Mouse (Mus musculus) stomach, embryonic 16.5 days (tissue): ENCODE data around the gene Dpm3. TPM values are rescaled to one million over a fixed set of nuclear protein-coding genes. Genes with fewer than 3 reads are reported as not detected.

Experiments
- ATAC-seq: fragments of 200-750 bp; cut with Nextera tagmentation; 2 replicates; pipeline ENCODE4 v1.8.0; 2017; ENCODE audit warnings: moderate number of reproducible peaks, moderate TSS enrichment; ENCODE audit not compliant: insufficient read depth, low FRiP score
- H3K27ac ChIP-seq: fragments of 300-500 bp; sonication (generic); 2 replicates; pipeline ENCODE4 v1.5.1; 2014; ENCODE audit warnings: low read length
- H3K27me3 ChIP-seq: fragments of 300-500 bp; sonication (generic); 2 replicates; pipeline ENCODE4 v1.6.1; 2014; ENCODE audit warnings: low read length, control low read depth, mixed read lengths; ENCODE audit not compliant: control insufficient read depth, insufficient read depth
- H3K36me3 ChIP-seq: fragments of 300-500 bp; sonication (generic); 2 replicates; pipeline ENCODE4 v1.6.1; 2014; ENCODE audit warnings: low read length; ENCODE audit not compliant: control insufficient read depth, insufficient read depth
- H3K4me1 ChIP-seq: fragments of 300-500 bp; sonication (generic); 2 replicates; pipeline ENCODE4 v1.6.1; 2014; ENCODE audit warnings: low read length, control low read depth, mixed read lengths; ENCODE audit not compliant: control insufficient read depth, insufficient read depth
- H3K4me2 ChIP-seq: fragments of 300-500 bp; sonication (generic); 2 replicates; pipeline ENCODE4 v1.6.1; 2014; ENCODE audit warnings: low read depth, low read length, mixed read lengths
- H3K4me3 ChIP-seq: fragments of 300-500 bp; sonication (generic); replicated peaks from 2 replicates; pipeline ENCODE4 v1.5.1; 2014; ENCODE audit warnings: mild to moderate bottlenecking, low read length
- H3K9ac ChIP-seq: fragments of 300-500 bp; sonication (generic); 2 replicates; pipeline ENCODE4 v1.6.1; 2014; ENCODE audit warnings: low read length
- H3K9me3 ChIP-seq: fragments of 300-500 bp; sonication (generic); replicated peaks from 2 replicates; pipeline ENCODE4 v1.6.1; 2016; ENCODE audit warnings: low read length, control low read depth; ENCODE audit not compliant: control insufficient read depth
- WGBS: fragments of 180-500 bp; shearing (Covaris S2); extraction: QIAGEN DNeasy Blood & Tissue Kit; methylation state at CpG from one replicate; pipeline ENCODE4 v1.1.7; 2014; 5-methylcytosine and 5-hydroxymethylcytosine counted together
- polyA plus RNA-seq: library from polyadenylated mRNA; unstranded; fragments of >200 nt; fragmentation: Nextera tagmentation; extraction: Ambion mirVana; gene quantifications from 2 replicates; pipeline ENCODE4 v1.2.1, GENCODE M21; 2015

The Dpm3 gene
- polyA plus RNA-seq, 1 experiment from 2014 or later: 131 TPM

DNA sequence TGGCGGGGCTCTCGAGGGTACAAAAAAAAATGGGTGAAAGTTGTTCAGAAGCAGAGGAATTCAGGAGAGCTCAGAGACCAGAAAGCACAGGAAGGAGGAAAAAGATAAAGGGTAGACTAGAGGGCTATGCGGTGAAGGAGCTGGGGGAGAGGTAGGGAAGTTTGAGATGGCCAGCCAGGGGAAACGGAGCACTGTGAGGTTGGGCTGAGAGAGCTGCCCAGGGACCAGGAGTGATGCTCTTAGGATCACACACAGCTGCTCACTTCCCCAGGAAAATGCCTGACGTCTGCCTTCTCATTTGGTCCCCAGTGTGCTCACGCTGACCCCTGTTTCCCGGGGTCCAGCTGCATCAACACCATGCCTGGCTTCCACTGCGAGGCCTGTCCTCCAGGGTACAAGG lies 39.6 kb upstream of the Dpm3 start:
- 37% methylated on average over 8 of the region's 8 CpGs for WGBS

DNA sequence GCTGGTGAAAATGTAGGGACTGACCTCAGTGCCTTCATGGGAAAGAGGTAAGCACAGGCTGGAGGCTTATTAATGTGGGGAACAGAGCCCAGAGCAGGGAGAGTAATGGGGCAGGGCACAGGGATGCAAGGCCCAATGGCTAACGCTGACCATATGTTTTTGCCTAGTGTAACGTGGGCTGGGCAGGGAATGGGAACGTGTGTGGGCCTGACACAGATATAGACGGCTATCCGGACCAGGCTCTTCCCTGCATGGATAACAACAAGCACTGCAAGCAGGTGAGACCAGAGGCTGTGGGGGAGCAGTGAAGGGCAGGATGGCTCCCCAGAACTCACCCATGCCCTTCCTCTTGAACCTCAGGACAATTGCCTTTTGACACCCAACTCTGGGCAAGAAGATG lies 38.0 kb upstream of the Dpm3 start:
- H3K27ac ChIP-seq: no peak overlapping the region
- no peaks in the 10 kb centered on the region for H3K36me3 ChIP-seq
- ATAC-seq: no peak
- 82% methylated on average over 5 of the region's 5 CpGs for WGBS
- no peak overlapping the region for H3K9ac ChIP-seq
- no peaks in the 10 kb centered on the region; the same call in 1 of the 2 replicates for H3K27me3 ChIP-seq
- H3K4me2 ChIP-seq: no peak overlapping the region
- H3K9me3 ChIP-seq: no peaks in the 10 kb centered on the region
- H3K4me3 ChIP-seq: no peak overlapping the region
- H3K4me1 ChIP-seq: peaks cover 5% of the 10 kb centered on the region

More for the DNA sequence above, 39.6 kb upstream of the Dpm3 start:
- Histone ChIP-seq H3K27ac (no peak overlapping the region), H3K4me3 (no peak overlapping the region), H3K27me3 (no peaks in the 10 kb centered on the region), H3K4me2 (no peak overlapping the region), H3K36me3 (no peaks in the 10 kb centered on the region), H3K4me1 (peaks cover 12% of the 10 kb centered on the region), H3K9ac (peak overlapping the region; percentile 27; the same call in 1 of the 2 replicates), H3K9me3 (no peaks in the 10 kb centered on the region)
- no peak for ATAC-seq

DNA sequence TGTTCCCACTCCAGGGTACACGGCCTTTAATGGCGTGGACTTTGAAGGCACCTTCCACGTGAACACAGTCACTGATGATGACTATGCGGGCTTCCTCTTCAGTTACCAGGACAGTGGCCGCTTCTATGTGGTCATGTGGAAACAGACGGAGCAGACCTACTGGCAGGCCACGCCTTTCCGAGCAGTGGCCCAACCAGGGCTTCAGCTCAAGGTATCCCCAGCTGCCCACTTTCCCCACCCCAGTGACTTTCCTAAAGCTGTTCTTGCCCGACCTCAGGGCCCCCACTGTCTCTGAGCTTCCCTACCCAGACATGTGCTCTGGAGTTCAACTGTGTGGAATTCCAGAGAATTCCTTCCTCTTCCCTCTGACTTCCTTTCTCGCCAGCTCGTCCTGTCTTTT lies 34.4 kb upstream of the Dpm3 start:
- WGBS: 73% methylated on average over 11 of the region's 11 CpGs
- Histone ChIP-seq H3K27ac (no peak overlapping the region), H3K4me3 (no peak overlapping the region), H3K27me3 (no peaks in the 10 kb centered on the region; the same call in 1 of the 2 replicates), H3K9me3 (no peaks in the 10 kb centered on the region), H3K4me1 (peaks cover 28% of the 10 kb centered on the region), H3K4me2 (no peak overlapping the region), H3K9ac (no peak overlapping the region), H3K36me3 (no peaks in the 10 kb centered on the region)
- ATAC-seq: no peak

DNA sequence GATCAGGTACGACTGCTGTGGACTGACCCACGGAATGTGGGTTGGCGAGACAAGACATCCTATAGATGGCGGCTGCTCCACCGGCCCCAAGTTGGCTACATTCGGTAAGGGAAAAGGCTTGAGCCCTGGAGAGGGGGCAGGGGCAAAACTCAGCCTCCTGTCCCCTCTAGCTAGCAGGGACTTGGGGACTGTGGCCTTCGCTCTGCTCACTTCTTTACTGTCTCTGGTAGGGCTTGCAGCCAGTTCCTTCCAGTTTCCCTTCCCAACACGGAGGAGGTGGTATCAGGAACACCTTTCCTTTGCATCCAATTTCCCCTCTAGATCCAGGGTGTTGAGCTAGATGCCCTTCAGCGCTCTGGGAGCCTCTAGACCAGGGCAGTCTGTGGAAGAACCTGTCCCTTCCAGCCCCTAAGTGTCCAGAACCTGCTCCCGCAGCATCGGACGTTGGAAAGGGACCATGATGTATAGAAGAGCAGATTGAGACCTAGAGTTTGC lies 33.8 kb upstream of the Dpm3 start:
- ATAC-seq: no peak
- Histone ChIP-seq H3K4me3 (no peak overlapping the region), H3K27ac (no peak overlapping the region), H3K4me2 (no peak overlapping the region), H3K36me3 (no peaks in the 10 kb centered on the region), H3K9me3 (no peaks in the 10 kb centered on the region), H3K4me1 (peaks cover 28% of the 10 kb centered on the region), H3K27me3 (no peaks in the 10 kb centered on the region; the same call in 1 of the 2 replicates), H3K9ac (no peak overlapping the region; the same call in 1 of the 2 replicates)
- WGBS: 53% methylated on average over 12 of the region's 12 CpGs

DNA sequence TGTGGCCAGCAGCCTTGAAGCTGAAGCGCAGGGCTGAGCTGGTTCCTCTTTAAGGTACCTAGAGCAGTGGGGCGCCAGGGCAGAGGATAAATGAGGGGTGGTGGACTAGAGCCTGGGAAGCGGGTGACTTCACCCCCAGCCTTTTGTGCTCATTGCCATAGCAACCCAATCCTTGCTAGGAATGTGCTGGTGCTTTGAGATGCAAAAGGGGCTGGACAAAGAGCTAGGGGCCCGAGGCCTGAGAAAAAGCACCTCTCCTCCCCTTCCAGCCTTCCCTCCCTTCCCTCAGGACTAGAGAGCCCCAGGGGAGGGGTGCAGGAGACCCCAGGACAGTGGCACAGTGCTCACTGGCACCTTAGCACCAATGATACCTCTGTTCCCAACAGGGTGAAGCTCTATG lies 33.2 kb upstream of the Dpm3 start:
- Histone ChIP-seq H3K4me1 (peaks cover 28% of the 10 kb centered on the region), H3K27me3 (no peaks in the 10 kb centered on the region; the same call in 1 of the 2 replicates), H3K36me3 (no peaks in the 10 kb centered on the region), H3K9ac (no peak overlapping the region), H3K9me3 (no peaks in the 10 kb centered on the region), H3K4me3 (no peak overlapping the region), H3K4me2 (0 out of 2 replicates have a peak overlapping the region, but pooled peaks have one; percentile 85), H3K27ac (no peak overlapping the region)
- WGBS: 46% methylated on average over 4 of the region's 4 CpGs
- ATAC-seq: no peak

DNA sequence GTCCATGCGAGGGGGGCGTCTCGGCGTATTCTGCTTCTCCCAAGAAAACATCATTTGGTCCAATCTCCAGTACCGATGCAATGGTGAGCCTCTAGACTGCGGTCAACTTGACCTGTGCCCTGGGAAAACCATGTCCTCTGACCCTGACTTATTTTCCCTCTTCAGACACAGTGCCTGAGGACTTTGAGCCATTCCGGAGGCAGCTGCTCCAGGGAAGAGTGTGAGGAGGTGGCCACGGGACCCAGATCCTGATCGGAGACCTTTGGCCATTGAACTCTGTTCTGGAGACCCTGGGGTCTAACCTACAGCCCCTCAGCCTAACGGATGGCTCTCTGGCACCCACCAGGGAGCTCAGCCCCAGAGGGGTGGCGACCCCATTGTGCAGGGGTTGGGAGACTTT lies 32.8 kb upstream of the Dpm3 start:
- Histone ChIP-seq H3K4me3 (peak overlapping the region; percentile 52), H3K4me2 (peak overlapping the region; percentile 85; the same call in 1 of the 2 replicates), H3K27ac (no peak overlapping the region), H3K9ac (peak overlapping the region; percentile 60), H3K27me3 (no peaks in the 10 kb centered on the region; the same call in 1 of the 2 replicates), H3K36me3 (no peaks in the 10 kb centered on the region), H3K9me3 (no peaks in the 10 kb centered on the region), H3K4me1 (peaks cover 28% of the 10 kb centered on the region)
- WGBS: 34% methylated on average over 11 of the region's 11 CpGs
- ATAC-seq: no peak

DNA sequence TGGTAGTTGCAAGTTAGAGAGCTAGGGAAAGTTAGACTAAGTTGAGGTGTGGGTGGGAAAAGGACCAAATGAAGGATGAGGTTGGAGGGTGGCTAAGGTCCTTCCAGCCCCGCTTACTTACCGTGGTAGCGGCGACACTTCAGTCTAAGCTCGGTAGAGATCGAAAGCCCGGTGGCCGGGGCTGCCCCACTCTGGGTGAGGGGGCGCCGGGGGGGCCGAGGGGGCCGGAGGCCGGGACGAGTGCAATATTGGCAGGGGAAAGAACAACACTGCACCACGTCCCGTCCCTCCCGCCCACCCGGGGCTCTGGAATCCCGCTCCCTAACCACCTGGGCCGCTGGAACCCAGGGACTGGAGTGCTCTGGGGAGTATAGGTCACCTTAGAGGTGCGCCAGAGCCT lies 32.3 kb upstream of the Dpm3 start, which contains the start of gene Mtx1:
Gene Mtx1, minus strand, starts transcription at position 189 of the 400 bp plus-strand sequence.
- H3K4me1 ChIP-seq: peaks cover 28% of the 10 kb centered on the region
- H3K4me3 ChIP-seq: peak within 1 kb of the TSS; percentile 52
- no peaks in the 10 kb centered on the region for H3K36me3 ChIP-seq
- 3% methylated on average over 21 of the region's 21 CpGs for whole genome bisulfite sequencing
- H3K27ac ChIP-seq: peak within 1 kb of the TSS; percentile 83
- no peaks in the 10 kb centered on the region; the same call in 1 of the 2 replicates for H3K27me3 ChIP-seq
- no peak for ATAC-seq
- peak within 1 kb of the TSS; percentile 60 for H3K9ac ChIP-seq
- H3K9me3 ChIP-seq: no peaks in the 10 kb centered on the region
- H3K4me2 ChIP-seq: peak within 1 kb of the TSS; percentile 85

DNA sequence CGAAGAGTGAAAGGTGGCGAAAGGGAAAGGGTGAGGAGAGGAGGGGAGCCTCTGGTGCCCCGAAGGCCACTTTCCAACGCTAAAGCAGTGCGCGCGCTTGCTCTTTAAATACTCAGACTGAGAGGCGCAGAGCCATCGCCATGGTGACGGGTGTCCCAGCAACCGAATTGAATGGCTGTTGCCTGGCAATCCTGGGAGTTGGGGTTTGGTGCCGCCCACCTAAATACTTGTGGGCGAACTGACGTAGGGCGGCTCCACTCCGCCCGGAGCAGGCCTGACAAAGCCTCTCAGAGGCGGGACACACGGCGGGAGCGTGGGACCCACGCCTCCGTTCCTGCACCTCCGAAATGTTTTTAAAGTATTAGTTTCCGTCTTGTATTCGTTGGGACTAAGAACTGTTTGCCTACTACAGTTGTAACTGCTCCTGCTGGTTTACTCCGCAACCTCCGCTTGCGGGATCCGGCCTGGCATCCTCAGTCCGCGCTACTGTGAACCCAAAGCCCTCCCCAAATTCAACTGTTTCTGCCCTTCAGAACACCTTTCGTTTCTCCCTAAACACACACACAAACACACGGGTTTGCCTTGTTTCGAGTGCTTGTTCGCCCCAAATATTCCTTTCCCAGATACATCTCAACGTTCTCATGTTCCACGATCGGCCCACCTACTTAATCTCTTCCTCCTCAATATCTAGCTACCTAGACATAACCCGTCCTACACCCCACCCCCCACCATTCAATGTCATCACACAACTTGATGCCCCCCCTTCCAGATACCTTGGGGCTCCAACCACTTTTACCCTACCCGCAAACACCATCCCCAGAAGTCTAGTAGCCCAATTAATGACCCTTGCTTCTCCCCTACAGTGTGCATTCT lies 31.6 kb upstream of the Dpm3 start:
- H3K9ac ChIP-seq: peak overlapping the region; percentile 60
- no peaks in the 10 kb centered on the region for H3K36me3 ChIP-seq
- peak overlapping the region; percentile 83 for H3K27ac ChIP-seq
- no peaks in the 10 kb centered on the region for H3K9me3 ChIP-seq
- H3K27me3 ChIP-seq: no peaks in the 10 kb centered on the region; the same call in 1 of the 2 replicates
- H3K4me1 ChIP-seq: peaks cover 28% of the 10 kb centered on the region
- H3K4me3 ChIP-seq: peak overlapping the region; percentile 52
- peak overlapping the region; percentile 85 for H3K4me2 ChIP-seq
- ATAC-seq: peak; percentile 79
- 4% methylated on average over 41 of the region's 41 CpGs for WGBS

DNA sequence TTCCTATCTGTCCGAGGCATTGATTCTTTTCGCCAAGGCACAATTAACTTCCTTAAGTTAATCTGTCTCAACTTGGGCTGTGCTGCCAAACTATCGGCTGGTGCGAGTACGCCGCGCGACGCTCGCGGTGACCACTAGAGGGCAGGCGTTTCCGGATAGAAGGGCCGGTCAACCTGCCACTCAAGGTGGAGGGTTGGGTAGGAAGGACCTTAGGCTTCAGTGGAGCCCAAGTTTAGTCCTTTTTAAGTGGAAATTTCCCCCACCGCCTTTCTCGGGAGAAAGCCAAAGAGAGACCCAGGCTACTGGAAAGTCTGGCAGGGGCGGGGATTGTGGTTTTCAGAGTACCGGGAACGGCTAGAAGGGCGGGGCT lies 31.0 kb upstream of the Dpm3 start:
- Histone ChIP-seq H3K4me1 (peaks cover 31% of the 10 kb centered on the region), H3K27me3 (no peaks in the 10 kb centered on the region; the same call in 1 of the 2 replicates), H3K36me3 (no peaks in the 10 kb centered on the region), H3K4me2 (peak overlapping the region; percentile 85), H3K9ac (peak overlapping the region; percentile 69), H3K9me3 (no peaks in the 10 kb centered on the region), H3K4me3 (peak overlapping the region; percentile 52), H3K27ac (peak overlapping the region; percentile 83)
- ATAC-seq: peak; percentile 46; the same call in 1 of the 2 replicates
- WGBS: under 1% methylated on average over 20 of the region's 20 CpGs
